Mouse (Mus musculus) intestine, postnatal 0 days (tissue): ENCODE data around the gene Slc6a9. TPM values are rescaled to one million over a fixed set of nuclear protein-coding genes. Genes with fewer than 3 reads are reported as not detected.

ENCODE experiments used
- ATAC-seq: fragments of 200-750 bp; cut with Nextera tagmentation; 2 replicates; pipeline ENCODE4 v1.8.0; 2017; ENCODE audit warnings: mild to moderate bottlenecking, moderate TSS enrichment, moderate library complexity
- H3K27ac ChIP-seq: fragments of 300-500 bp; sonication (generic); 2 replicates; pipeline ENCODE4 v1.5.1; 2014; ENCODE audit warnings: mild to moderate bottlenecking, low read depth, low read length, moderate library complexity
- H3K27me3 ChIP-seq: fragments of 300-500 bp; sonication (generic); replicated peaks from 2 replicates; pipeline ENCODE4 v1.6.1; 2014; ENCODE audit warnings: low read length, mixed read lengths; ENCODE audit not compliant: control insufficient read depth, insufficient read depth
- H3K36me3 ChIP-seq: fragments of 300-500 bp; sonication (generic); 2 replicates; pipeline ENCODE4 v1.6.1; 2014; ENCODE audit warnings: mild to moderate bottlenecking, moderate library complexity; ENCODE audit not compliant: control insufficient read depth, insufficient read depth
- H3K4me1 ChIP-seq: fragments of 300-500 bp; sonication (generic); replicated peaks from 2 replicates; pipeline ENCODE4 v1.6.1; 2014; ENCODE audit warnings: antibody characterized with exemption, low read length, mixed read lengths; ENCODE audit not compliant: control insufficient read depth, insufficient read depth
- H3K4me2 ChIP-seq: fragments of 300-500 bp; sonication (generic); replicated peaks from 2 replicates; pipeline ENCODE4 v1.6.1; 2014; ENCODE audit warnings: low read depth, mild to moderate bottlenecking, moderate library complexity
- H3K4me3 ChIP-seq: fragments of 300-500 bp; sonication (generic); 2 replicates; pipeline ENCODE4 v1.5.1; 2014; ENCODE audit warnings: low read depth, low read length
- H3K9ac ChIP-seq: fragments of 300-500 bp; sonication (generic); 2 replicates; pipeline ENCODE4 v1.6.1; 2014; ENCODE audit warnings: mild to moderate bottlenecking, low read depth, low read length
- H3K9me3 ChIP-seq: fragments of 300-500 bp; sonication (generic); 2 replicates; pipeline ENCODE4 v1.6.1; 2016; ENCODE audit warnings: mixed run types; ENCODE audit not compliant: control insufficient read depth
- CTCF ChIP-seq: sonication (generic); IDR thresholded peaks from 2 replicates; pipeline ENCODE4 v1.5.1; 2016; ENCODE audit warnings: low read depth, mild to moderate bottlenecking, control low read depth, antibody characterized with exemption, moderate library complexity
- WGBS: fragments of 180-500 bp; shearing (Covaris S2); extraction: QIAGEN DNeasy Blood & Tissue Kit; methylation state at CpG from one replicate; pipeline ENCODE4 v1.1.7; 2014; 5-methylcytosine and 5-hydroxymethylcytosine counted together
- polyA plus RNA-seq: library from polyadenylated mRNA; unstranded; fragments of >200 nt; fragmentation: Nextera tagmentation; extraction: Ambion mirVana; gene quantifications from 2 replicates; pipeline ENCODE4 v1.2.1, GENCODE M21; 2015

The Slc6a9 gene
- polyA plus RNA-seq, 1 experiment from 2014 or later, result 4.9 TPM

DNA sequence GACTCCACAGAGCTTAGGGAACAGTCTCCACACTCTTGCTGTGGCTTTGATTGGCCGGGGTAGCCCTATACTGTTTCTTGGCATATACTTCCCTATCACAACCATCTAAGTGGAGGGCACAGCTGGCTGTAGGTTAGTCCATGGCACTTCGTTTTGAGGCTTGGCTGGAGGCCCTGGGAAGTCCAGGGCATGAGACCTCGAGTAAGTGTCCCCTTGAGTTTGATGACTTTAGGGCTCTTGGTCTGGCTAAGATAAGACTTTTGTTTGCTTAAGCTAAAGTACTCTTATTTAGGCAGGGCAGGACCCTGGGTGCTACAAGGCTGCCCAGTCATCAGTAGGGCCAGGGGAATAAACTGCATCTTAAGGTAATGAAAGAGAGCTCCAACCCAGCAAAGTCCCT is 63.8 kb downstream of the Slc6a9 start:
- H3K4me1 ChIP-seq, result no peaks in the 10 kb centered on the region
- no peak overlapping the region for H3K4me2 ChIP-seq
- H3K9me3 ChIP-seq, result no peaks in the 10 kb centered on the region
- ATAC-seq, result no peak
- no peak for TF ChIP-seq CTCF
- no peak overlapping the region for H3K4me3 ChIP-seq
- peaks cover 45% of the 10 kb centered on the region for H3K36me3 ChIP-seq
- H3K27me3 ChIP-seq, result no peaks in the 10 kb centered on the region
- 59% methylated on average over 3 of the region's 3 CpGs for WGBS
- H3K27ac ChIP-seq, result no peak overlapping the region
- no peak overlapping the region for H3K9ac ChIP-seq

DNA sequence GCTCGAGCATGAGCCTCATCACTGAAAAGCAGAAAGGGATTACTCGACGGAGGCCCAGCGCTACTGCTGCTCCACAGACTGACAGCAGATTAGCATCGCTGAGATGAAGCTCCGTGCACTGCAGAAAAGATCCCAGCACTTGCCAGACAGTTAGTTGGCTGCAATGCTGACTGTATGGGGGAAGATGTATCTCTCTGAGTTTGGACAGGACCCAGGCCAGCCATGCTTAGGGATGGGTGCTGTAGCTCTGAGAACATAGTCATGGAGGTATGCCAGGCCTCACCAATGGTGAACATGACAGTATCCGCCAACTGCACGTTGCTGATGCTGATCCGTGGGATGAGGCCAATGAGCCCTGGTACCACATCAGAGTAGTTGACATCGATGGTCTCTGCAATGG is 69.8 kb downstream of the Slc6a9 start:
- Histone ChIP-seq H3K4me2 (no peak overlapping the region), H3K27ac (no peak overlapping the region), H3K9ac (no peak overlapping the region), H3K36me3 (peaks cover 67% of the 10 kb centered on the region), H3K9me3 (no peaks in the 10 kb centered on the region), H3K27me3 (no peaks in the 10 kb centered on the region), H3K4me3 (no peak overlapping the region), H3K4me1 (no peaks in the 10 kb centered on the region)
- no peak for ATAC-seq
- 91% methylated on average over 10 of the region's 10 CpGs for WGBS
- no peak for TF ChIP-seq CTCF

DNA sequence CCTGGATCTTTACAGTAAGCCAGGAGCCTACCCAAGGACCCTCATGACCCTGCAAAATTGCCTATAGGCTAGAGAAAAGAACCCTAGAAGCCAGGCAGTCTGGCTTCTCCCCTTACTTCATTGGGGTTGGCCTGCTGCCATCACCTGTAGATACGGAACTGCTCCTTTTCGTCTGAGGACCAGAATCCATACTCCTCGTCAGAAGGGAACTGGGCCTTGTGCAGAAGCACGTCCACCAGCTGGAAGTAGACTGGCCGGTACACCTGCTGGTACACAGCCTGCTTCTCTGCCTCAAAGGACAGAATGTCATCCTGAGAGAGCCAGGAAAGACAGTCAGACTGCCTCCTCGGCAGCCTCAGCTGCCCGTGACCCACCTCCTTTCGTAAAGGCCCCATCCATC is 70.5 kb downstream of the Slc6a9 start:
- Histone ChIP-seq H3K36me3 (peaks cover 61% of the 10 kb centered on the region), H3K27ac (no peak overlapping the region), H3K4me3 (no peak overlapping the region), H3K27me3 (no peaks in the 10 kb centered on the region), H3K9me3 (no peaks in the 10 kb centered on the region), H3K4me1 (no peaks in the 10 kb centered on the region), H3K9ac (no peak overlapping the region), H3K4me2 (no peak overlapping the region)
- 92% methylated on average over 8 of the region's 8 CpGs for WGBS
- no peak for ATAC-seq
- no peak for TF ChIP-seq CTCF

DNA sequence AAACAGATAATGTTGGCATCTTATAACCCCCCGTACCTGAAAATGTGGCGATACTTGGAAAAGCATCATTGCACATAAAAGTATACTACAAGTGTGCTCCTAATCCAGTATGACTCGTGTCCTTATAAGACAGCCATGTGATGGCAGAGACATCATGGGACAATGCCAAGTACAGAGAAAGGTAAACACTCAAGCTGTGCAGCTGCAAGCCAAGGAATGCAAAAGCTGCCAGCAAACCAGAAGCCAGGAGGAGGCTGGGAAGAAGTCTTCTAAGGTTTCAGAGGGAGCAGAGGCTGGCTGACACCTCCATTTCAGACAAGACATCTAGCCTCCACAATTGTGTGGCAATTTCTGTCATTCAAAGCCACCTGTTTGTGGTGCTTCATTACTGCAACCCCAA is 71.9 kb downstream of the Slc6a9 start:
- Histone ChIP-seq H3K4me3 (no peak overlapping the region), H3K4me2 (no peak overlapping the region), H3K27ac (no peak overlapping the region), H3K4me1 (no peaks in the 10 kb centered on the region), H3K36me3 (peaks cover 56% of the 10 kb centered on the region), H3K9ac (no peak overlapping the region), H3K9me3 (no peaks in the 10 kb centered on the region), H3K27me3 (no peaks in the 10 kb centered on the region)
- 71% methylated on average over 3 of the region's 3 CpGs for WGBS
- no peak for TF ChIP-seq CTCF
- ATAC-seq, result no peak

DNA sequence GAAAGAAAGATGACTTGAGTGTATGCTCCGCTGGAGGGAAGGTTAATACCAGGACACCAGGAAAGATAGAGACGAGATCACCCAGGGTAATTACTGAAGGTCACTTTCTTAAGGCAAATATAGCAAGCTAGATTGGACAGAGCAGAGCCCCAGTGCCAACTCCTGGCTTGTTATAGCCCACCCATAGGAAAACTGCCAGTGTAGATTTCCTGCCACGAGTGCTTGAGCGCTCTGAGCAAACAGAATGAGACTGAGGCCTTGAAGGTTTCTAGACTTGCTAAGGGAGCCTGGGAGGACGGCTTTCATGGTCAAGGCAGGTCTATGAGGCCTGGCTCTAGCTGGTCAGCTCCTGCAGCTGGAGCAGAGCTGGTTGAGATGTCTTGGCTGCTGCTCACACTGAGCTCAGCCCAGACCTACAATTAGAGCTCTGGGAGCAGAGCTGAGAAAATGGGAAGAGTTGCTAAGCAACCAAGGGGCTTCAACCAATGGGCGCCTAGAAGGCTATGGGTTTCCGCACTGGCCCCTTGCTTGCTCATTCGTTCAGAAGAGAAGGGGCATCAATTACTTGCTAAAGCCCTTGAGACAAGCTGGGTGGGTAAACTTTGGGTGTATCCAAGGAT is 74.6 kb downstream of the Slc6a9 start:
- Histone ChIP-seq H3K9ac (no peak overlapping the region), H3K27ac (no peak overlapping the region), H3K4me1 (peaks cover 2% of the 10 kb centered on the region; the same call in 1 of the 2 replicates), H3K9me3 (no peaks in the 10 kb centered on the region), H3K36me3 (peaks cover 40% of the 10 kb centered on the region), H3K4me3 (no peak overlapping the region), H3K4me2 (no peak overlapping the region), H3K27me3 (no peaks in the 10 kb centered on the region)
- no peak for TF ChIP-seq CTCF
- ATAC-seq, result no peak
- WGBS, result 74% methylated on average over 8 of the region's 8 CpGs

DNA sequence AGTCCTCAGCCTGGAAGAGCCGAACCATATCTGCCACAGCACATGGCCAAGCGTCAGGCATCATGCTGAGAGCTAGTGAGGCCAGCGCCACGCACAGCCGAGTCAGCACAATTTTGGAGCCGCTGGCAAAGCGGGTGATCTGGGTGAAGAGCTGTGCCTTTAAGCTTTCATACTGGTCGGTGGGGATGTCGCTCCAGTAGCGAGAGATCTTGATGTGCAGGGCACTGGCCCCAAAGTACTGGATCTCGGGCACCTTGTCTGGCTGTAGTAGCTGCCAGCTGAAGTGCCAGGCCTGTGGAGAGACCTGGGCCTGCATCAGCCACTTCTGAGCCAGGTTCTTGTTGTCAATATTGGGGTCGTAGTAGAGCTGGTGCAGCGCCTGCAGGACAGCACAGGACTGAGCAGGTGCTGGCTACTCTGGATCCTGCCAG is 77.8 kb downstream of the Slc6a9 start:
- no peaks in the 10 kb centered on the region for H3K9me3 ChIP-seq
- 95% methylated on average over 13 of the region's 13 CpGs for WGBS
- H3K9ac ChIP-seq, result no peak overlapping the region
- no peak for ATAC-seq
- no peak overlapping the region for H3K27ac ChIP-seq
- H3K4me3 ChIP-seq, result no peak overlapping the region
- TF ChIP-seq CTCF, result no peak
- H3K4me2 ChIP-seq, result no peak overlapping the region
- peaks cover 11% of the 10 kb centered on the region for H3K4me1 ChIP-seq
- H3K36me3 ChIP-seq, result peaks cover 22% of the 10 kb centered on the region; the same call in 1 of the 2 replicates
- H3K27me3 ChIP-seq, result no peaks in the 10 kb centered on the region
